Mouse (Mus musculus): ENCODE data around the gene Il1rl2.
"Not testable (repeated sequence)": the region's sequence is repeated elsewhere in the genome, so short reads cannot be mapped to it uniquely, and the experiment has no call there.

The Il1rl2 gene

DNA sequence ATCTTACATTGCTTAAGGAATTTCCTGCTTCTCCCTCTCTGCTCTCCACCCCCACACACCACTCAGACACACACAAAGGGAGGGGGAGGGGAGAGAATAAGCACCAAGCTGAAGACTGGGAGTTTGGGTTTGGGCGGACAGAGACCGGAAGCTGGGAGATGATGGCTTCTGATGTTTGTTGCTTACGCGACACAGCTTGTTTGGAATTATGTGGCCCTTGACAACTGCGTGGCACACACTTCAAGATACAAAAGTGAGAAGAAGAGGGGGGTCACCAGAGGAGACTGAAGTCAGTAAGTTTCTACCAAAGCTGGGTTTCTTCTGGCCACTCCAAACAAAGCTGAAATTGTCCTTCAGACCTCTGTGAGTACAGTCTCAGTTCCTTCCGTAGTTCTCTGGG, at the start of gene Il1rl2:
Gene Il1rl2 (plus strand): TSS at position 154 of the 400 bp plus-strand sequence.
- peak; percentile 58 for DNase-seq (ENCODE audit: low spot score)

DNA sequence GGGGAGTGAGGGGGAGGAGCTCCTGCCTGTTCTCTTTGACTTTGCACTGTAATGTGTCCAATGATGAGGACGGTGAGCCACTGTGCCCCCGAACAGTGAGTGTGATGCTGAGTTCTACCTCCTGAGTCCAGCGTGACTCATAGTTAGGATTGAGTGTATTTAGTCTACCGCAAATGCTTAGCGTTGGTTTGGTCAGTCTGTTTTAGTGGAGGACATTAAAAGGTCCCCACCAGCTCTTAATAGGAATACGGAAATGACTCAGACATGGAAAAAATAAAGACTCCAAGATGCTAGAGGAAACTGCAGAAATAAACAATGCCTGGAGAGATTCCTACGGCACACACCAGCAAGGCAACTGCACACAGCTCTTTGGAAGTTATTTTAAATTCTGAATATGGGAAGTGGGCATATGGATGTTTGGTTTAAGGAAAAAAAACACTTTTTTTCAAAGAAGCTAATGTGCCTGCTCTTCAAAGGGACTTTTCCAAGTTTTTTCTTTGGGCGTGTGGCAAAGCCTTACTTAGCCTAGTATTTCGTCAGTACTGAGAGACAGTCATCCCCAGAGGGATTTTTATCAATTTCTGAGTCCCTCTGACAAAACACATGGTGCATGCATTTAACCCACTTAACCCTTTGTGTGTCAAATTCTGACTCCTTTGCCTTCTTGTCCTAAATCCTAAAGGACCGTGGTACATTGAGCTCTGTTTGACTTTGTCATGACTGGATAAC, 49.0 kb upstream of the Il1rl2 start:
- DNase-seq (ENCODE audit: low spot score), result no peak

DNA sequence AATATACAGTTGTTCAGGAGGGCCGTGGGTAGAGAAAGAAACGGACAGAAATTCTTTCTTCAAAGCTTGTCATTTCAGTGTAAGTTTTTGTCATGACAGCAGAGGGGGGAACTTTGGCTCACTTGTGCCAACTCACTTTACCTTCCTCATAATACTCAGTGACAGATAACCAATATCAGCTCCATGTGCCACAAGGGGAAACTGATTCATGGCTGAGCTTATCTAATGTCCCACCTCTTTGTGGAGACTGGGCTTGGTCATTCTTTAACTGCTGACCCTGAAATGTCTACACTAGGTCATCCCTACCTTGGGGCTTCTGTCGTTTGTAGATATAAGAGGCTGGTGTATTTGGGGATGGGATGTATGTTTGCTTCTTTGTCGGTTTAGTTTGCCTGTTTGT, 46.5 kb upstream of the Il1rl2 start:
- no peak for DNase-seq (ENCODE audit: low spot score)

DNA sequence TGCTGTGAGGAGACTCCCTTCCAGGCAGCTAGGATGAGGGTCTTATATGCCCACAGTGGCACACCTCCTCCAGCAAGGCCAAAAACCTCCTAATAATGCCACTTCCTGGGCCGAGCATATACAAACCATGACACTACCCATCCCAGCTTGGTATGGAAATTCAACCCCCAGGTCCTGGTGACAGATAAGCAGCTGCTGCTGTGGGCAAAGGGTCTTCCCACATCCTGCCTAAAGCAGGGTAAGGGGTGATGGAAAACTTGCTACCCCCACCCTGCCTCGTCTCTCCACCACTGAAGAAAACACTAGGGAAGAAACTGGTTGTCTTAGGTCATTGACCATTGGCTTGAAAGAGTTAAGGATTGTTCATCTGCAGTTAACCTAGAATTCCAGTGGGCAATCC, 45.7 kb upstream of the Il1rl2 start:
- DNase-seq (ENCODE audit: low spot score), result no peak

DNA sequence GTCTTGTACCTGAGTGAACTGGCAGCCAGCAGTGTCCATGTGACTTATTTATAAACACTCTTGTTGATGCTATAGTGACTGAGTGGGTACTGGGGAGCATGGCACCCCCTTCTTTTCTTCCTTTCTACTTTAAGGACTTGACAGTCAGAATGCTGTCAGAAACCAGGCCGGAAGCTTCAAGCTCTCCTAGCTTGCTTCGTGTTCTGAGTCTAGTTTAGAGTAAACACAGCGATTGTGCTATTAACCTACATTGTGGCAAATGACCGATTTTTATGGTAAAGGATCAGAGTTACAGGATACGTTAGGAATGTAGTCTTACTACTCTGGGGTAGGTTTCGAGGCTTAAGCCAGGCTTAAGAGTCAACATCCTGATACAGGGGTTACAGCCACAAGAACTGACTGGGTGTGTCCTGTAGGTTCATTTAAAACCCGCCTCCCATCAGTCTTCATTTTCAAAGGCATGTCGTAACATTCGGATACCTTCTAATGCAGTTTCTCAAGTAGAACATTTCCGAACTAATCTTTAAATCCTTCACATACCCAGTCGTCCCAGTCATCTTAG, 45.1 kb upstream of the Il1rl2 start:
- no peak for DNase-seq (ENCODE audit: low spot score)

DNA sequence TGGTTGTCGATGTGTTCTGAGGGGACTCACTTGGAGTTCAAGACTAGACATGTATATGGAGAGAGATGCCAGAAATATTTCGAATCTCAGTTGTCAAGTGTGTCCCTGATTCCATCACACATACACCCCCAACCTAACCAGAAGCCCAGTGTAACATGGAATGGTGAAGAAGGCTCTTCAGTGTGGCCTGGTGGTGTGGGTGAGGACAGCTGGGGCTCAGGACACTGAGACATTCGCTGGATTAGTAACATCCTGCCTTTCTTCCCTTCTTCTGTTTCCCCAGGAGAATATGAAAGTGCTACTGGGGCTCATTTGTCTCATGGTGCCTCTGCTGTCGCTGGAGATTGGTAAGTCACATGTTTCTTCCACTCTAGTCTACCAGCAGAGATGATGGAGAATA, 42.5 kb upstream of the Il1rl2 start:
- DNase-seq (ENCODE audit: low spot score), result no peak

DNA sequence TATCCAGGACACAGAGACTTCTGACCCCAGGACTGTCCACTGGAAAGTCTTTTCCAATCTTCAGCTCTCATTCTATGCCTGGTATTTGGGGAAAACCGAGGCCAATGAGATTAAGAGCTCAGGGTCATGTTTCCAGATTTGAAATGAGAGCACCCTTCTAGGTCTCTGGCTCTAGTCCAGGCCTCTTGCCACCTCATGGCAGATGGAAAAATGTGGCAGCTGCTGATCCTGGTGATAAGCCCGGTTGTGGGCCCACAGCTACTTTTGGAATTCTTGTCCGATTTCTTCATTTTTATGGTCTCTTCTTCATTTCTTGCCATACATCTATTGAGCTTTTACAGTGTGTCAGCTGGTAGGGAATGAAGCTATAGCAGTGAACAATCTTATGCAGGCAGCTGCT, 42.0 kb upstream of the Il1rl2 start:
- no peak for DNase-seq (ENCODE audit: low spot score)

DNA sequence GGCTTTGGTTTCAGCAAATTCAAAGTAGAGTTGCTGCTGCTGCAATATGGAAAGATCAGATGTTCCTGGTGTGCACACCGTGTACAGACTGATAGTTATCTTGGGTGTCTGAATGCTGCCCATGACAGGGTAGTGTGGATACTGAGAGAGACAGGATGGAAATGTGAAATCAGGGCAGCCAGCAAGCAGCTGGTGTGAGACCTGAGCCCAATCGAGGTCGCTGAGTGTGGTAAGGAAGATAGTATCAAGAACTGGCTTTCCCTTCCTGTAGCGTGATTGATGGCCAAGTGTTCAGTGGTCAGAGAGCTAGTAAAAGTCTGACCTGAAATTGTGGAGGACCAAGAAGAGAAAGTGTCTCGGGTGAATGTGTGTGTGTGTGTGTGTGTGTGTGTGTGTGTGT, 40.4 kb upstream of the Il1rl2 start:
- no peak for DNase-seq (ENCODE audit: low spot score)

DNA sequence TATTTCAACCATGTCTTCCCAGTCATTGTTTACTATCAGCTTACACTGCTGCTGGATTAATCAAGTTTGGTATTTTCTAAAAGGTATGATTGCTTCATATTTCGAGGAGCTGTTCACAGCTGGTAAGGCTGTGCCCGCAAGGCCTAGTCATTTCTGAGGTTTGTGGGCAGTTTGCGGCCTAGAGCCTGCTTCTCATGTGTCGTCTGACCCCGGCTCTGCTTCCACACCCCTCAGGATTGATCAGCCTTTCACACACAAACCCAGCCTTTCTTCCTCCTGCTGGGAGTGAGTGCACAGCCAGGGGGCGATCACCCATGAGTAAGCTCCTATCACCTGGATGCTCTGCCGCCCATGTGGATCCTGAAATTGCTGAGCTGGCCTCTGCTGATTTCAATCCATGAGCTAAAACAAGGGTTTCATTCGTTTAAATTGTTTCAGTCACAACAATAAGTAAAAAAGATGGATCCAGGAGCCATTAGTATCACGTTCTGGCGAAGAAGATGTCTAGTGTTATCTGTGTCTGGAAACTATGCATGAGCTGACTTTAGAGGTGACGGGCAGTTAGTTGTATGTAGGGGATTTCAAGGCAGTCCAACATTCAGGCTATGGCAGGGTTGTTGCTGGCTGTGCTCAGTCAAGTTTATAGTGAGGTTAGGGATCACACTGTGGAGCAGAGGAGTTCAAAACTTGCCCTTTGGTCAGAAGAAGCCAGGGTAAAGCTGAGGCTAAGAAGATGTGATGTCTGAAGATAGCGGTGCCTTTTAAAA, 33.7 kb upstream of the Il1rl2 start:
- DNase-seq (ENCODE audit: low spot score), result peak; percentile 5

DNA sequence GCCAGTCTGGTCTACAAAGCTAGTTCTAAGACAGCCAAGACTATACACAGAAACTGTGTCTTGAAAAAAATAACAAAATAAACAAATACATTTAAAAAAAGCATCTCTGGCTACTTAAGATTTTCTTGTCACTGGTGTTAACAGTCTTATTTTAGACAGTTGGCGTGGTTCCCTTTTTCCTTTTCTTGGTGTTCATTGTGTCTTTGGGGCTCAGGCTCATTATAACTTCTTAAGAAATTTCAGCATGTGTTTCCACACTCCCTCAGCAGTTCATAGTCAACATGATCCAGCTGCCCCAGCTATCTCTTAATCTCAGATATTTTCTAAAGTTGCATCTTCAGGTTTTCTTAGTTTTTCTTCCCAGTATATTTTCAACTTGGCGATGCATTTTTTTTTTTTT, 32.2 kb upstream of the Il1rl2 start:
- no peak for DNase-seq (ENCODE audit: low spot score)

DNA sequence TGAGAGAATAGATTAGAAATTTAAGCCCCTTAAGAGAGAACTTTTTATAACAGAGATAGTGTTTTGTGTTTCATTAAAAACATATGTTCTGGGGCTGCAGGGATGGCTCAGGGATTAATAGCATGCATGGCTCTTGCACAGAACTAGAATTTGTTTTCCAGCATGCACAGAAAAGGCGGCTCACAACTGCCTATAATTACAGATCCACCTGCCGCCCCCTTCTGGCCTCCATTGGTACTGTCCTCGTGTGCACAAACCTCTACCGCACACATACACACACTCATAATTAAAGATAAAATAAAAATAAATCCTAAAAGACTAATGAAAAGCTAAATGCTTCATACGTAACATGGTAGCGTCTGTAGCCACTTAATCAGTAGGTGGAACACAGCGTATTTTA, 30.5 kb upstream of the Il1rl2 start:
- DNase-seq (ENCODE audit: low spot score), result no peak

DNA sequence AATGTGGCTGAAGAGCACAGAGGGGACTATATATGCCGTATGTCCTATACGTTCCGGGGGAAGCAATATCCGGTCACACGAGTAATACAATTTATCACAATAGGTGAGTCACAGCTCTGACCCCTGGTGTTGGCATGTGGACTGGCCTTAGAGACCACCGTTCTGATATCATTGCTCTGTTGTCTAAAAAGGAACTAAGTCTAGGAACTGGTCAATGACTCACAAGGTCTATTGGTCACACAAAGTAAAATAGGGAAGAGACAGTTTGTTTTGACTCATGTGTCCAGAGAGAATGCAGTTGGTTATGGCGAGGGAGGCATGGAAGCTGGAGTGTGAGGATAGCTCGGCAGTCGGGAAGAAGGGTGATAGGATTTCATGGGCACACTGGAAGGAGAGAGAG, 29.6 kb upstream of the Il1rl2 start:
- no peak for DNase-seq (ENCODE audit: low spot score)

DNA sequence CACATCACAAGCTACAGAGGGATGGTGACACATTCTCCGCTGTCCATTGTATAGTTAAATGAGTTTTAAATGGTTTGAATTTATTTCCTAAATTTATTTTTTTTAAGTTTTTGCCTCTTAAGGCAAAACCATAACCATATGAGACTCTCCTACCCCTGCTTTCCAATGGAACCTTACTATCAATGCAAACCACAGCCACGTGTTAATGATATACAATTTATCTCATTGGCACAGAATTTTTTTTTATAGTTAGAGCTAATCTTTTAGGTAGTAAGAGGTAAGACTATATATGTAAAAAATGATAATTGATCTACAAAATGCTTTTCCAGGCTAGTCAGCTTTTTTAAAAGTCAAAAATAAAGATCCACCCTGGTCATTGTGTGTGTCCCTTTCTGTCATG, 26.4 kb upstream of the Il1rl2 start:
- no peak for DNase-seq (ENCODE audit: low spot score)

DNA sequence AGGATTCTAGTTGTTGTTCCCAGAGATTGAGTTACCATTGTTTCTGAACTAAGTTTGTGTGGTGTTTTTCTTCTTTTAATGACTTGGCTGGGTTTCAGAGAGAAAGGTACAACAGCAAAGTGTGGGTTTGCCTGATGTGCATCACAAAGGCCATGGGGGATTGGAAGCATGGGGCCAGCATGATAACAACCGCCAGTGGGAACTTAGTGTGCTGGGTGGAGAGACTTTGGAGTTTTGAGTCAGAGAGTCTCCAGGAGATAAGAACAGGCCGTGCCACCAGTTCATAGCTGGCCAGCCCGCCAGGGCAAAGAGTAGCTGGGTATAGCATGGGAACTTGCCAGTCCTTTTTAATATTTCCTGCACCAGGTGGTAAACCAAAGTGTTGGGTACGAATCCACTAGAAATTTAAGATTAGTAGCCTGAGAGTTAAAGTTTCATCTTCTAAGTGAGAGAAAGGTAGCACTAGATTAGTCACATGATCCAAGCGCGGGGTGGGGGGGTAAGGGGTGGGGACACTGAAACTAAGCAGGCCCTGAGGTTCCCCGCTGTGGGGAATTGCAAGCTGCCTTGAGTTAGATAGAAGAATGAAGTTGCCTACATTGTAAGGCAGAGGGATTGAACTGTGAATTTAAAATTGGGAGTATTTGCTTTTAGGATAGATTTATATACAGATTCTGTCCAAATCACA, 21.1 kb upstream of the Il1rl2 start:
- DNase-seq (ENCODE audit: low spot score), result no peak

DNA sequence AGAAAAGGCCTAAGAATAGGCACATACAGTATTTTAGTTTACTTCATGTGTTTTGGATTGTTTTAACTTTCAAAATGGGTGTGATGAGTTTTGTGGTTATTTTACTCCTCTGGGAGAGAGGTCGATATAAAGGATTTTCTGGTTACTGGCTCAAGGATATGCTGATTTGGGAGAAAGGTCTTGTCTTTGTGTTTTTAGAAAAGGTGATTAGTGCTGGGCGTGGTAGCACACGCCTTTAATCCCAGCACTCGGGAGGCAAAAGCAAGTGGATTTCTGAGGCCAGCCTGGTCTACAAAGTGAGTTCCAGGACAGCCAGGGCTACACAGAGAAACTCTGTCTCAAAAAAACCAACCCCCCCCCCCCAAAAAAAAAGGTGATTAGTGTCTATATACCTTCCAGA, 20.1 kb upstream of the Il1rl2 start:
- DNase-seq (ENCODE audit: low spot score), result not testable (repeated sequence)

DNA sequence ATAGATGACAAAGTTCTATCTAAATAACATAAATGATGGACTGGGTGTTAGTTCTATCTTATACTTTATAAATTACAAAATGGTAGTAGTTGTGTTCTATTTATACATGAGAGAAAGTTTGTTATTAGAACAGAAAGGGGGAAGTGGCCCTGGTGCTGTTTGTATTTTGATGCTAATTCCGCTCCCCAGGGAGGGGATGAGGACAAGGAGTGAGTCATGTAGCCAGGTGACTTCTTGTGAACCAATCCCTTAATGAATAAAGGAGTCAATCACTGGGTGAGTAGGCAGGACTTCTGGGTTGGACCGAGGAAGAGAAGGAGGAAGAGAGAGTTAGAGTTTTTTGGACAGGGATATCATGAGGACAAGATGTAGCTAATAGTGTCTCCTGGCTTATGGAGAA, 18.3 kb upstream of the Il1rl2 start:
- no peak for DNase-seq (ENCODE audit: low spot score)

DNA sequence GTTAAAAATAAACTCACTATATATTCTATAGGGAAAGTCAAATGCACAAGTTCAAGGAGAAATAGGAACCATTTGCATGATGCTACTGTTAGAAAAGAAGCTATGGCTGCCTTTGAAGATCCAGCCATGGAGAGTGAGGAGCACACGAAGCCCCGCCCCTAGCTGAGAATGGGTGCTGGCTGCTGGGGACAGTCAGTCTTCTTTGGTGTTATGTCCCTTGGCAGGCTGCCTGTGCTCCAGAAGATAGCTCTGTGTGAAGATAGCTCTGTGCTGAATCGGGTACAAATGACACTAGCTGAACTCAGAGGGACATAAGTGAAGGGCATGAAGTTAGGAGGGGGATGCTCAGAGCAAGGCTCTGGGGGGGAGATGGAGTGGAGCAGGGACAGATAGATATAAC, 13.3 kb upstream of the Il1rl2 start:
- DNase-seq (ENCODE audit: low spot score), result no peak

DNA sequence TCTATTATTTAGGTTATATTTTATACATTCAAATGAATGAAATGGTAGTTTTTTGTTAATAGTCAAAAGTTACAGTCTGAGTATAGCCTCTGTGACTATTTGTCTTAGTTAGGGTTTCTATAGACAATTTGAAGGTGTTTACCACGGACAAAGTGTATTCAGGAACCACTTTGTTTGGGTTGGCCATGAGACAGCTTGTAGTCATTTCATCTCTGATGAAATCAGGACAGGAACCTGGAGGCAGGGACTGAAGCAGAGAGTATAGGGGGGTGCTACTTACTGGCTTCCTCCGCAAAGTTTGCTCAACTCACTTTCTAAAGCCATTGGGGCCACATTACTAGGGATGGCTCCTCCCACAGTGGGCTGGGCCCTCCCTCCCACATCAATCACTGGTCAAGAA, 12.8 kb upstream of the Il1rl2 start:
- DNase-seq (ENCODE audit: low spot score), result no peak

DNA sequence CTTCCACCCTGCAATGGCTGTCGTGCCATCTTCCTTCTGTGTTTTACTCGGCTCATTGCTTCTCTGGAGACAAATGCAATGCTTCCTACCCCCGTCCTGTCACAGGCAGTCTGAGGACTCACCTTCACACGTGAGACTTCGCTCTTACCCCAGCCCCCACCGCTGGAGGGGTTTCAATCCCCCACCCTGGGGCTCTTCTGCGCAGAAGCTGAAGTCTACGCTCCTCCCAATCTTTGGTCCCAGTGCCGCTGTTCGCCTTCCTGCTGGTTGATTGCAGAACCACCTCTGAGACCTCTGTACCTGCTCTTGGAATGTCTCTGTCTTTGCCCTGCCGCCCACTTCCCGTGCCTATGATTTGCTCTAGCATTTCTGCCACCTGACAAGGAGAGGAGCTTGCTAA, 10.4 kb upstream of the Il1rl2 start:
- DNase-seq (ENCODE audit: low spot score), result no peak

DNA sequence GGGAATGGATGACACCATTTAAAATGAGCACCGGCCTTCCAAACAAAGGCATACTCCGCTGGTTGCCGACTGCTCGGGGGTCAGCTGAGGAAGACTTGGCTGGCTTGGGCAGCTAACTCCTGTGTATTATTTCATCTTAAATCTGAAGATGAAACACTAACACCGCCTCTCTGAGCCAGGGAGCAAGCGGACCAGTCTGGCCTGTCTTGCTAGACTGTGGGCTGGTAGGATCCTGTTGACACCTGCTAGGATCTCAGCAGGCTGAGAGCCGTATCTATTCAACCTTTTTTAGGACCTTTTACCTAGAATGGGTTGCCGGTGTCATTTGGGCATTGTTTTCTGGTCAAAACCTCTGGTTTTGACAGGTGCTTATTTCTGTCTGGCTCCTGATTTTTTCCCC, 6.8 kb upstream of the Il1rl2 start:
- DNase-seq (ENCODE audit: low spot score), result no peak

DNA sequence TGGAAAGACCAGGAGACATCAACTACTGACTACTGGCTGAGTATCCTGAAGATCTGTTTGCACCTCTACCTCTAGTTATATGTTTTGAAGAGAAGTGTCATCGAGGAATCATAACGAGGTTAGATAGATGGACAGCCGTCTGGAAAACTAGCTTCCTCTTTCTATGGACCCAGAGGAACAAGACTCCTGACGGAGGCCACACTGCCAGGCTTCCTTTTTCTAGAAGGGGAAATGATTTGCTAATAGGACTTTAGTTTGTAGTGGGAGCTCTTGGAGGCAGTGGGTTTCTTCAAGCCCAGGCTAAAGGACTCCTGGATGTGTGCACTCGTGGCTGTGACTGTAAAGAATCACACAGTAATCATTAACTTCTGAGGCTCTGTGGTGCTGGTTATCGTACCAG, 2.6 kb upstream of the Il1rl2 start:
- no peak for DNase-seq (ENCODE audit: low spot score)

DNA sequence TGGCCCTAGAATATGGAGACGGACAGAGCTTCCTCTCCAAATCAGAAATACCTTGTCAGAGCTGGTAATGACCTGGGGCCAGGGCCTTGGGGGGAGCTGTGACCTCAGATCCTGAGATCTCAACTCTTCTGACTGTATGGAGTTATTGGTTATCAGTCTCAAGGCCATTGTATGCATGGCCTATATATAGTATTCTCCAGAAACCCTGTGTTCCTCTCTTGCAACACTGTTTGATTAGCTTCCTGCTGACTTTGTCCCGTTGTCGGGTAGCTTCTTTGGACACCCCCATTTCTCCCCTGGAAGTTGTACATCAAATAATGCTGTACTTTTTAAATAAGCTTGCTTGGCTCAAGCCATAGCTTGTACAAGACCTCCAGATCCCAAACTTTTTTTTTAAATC, 1.9 kb upstream of the Il1rl2 start:
- no peak for DNase-seq (ENCODE audit: low spot score)

Measured in embryo, embryonic 10.5 days (tissue).